Mouse (Mus musculus): Measurements from ENCODE around the gene Socs2. TPM values are rescaled to one million over a fixed set of nuclear protein-coding genes. Genes with fewer than 3 reads are reported as not detected.
"Not testable (repeated sequence)": the region's sequence is repeated elsewhere in the genome, so short reads cannot be mapped to it uniquely, and the experiment has no call there.

The Socs2 gene
- polyA plus RNA-seq, 2 experiments from 2014 or later, result 76.0 to 81.6 TPM

- no peak for ATAC-seq
These were observed 24.9 kb downstream of the Socs2 start for GRCm38 (mm10) chr10:95392073-95392472.

- no peak for ATAC-seq
These were observed 26.1 kb downstream of the Socs2 start for GRCm38 (mm10) chr10:95390871-95391270.

GRCm38 (mm10) chr10:95389805-95390204 lies 27.2 kb downstream of the Socs2 start:
- not testable (repeated sequence) for ATAC-seq

GRCm38 (mm10) chr10:95388821-95389477 lies 28.0 kb downstream of the Socs2 start:
- ATAC-seq, result no peak

GRCm38 (mm10) chr10:95386527-95386926 lies 30.5 kb downstream of the Socs2 start:
- no peak for ATAC-seq

GRCm38 (mm10) chr10:95385801-95386203 lies 31.2 kb downstream of the Socs2 start:
- ATAC-seq, result no peak

- no peak for ATAC-seq
These were observed 31.9 kb downstream of the Socs2 start for GRCm38 (mm10) chr10:95385081-95385480.

- ATAC-seq, result no peak
These were observed 32.5 kb downstream of the Socs2 start for GRCm38 (mm10) chr10:95384446-95384845.

GRCm38 (mm10) chr10:95373340-95373739 lies 43.6 kb downstream of the Socs2 start:
- no peak for ATAC-seq

- peak; percentile 76 for ATAC-seq
These were observed 45.0 kb downstream of the Socs2 start for GRCm38 (mm10) chr10:95371942-95372341.

GRCm38 (mm10) chr10:95369190-95369589 lies 47.8 kb downstream of the Socs2 start:
- ATAC-seq, result no peak

GRCm38 (mm10) chr10:95368151-95368550 lies 48.8 kb downstream of the Socs2 start:
- ATAC-seq, result no peak

GRCm38 (mm10) chr10:95367661-95368089 lies 49.3 kb downstream of the Socs2 start:
- no peak for ATAC-seq

- ATAC-seq, result no peak
These were observed 49.7 kb downstream of the Socs2 start for GRCm38 (mm10) chr10:95367241-95367640.

GRCm38 (mm10) chr10:95362326-95362725 lies 54.7 kb downstream of the Socs2 start:
- no peak for ATAC-seq

GRCm38 (mm10) chr10:95361260-95361841 lies 55.6 kb downstream of the Socs2 start:
- no peak for ATAC-seq

GRCm38 (mm10) chr10:95360048-95360447 lies 56.9 kb downstream of the Socs2 start:
- ATAC-seq, result no peak

GRCm38 (mm10) chr10:95357721-95358120 lies 59.3 kb downstream of the Socs2 start:
- ATAC-seq, result no peak

- no peak for ATAC-seq
These were observed 60.3 kb downstream of the Socs2 start for GRCm38 (mm10) chr10:95356711-95357110.

GRCm38 (mm10) chr10:95355678-95356268 lies 61.2 kb downstream of the Socs2 start:
- ATAC-seq, result no peak

- no peak for ATAC-seq
These were observed 62.3 kb downstream of the Socs2 start for GRCm38 (mm10) chr10:95354673-95355072.

GRCm38 (mm10) chr10:95354047-95354446 lies 62.9 kb downstream of the Socs2 start:
- no peak for ATAC-seq

GRCm38 (mm10) chr10:95348457-95348856 lies 68.5 kb downstream of the Socs2 start:
- ATAC-seq, result no peak

- no peak for ATAC-seq
These were observed 69.2 kb downstream of the Socs2 start for GRCm38 (mm10) chr10:95347776-95348175.
